Mouse (Mus musculus) heart, postnatal 0 days (tissue): ENCODE data around the gene Zfp704. TPM values are rescaled to one million over a fixed set of nuclear protein-coding genes. Genes with fewer than 3 reads are reported as not detected.
A peak's percentile ranks its signal among the peaks of the same experiment; 100 is the strongest.
"Not testable (repeated sequence)": the region's sequence is repeated elsewhere in the genome, so short reads cannot be mapped to it uniquely, and the experiment has no call there.

ENCODE experiments used
- ATAC-seq: fragments of 200-750 bp; cut with Nextera tagmentation; 2 replicates; pipeline ENCODE4 v1.8.0; 2017; ENCODE audit warnings: low read depth, moderate number of reproducible peaks, moderate library complexity; ENCODE audit not compliant: insufficient read depth
- DNase-seq: peaks from one replicate; pipeline ENCODE4 v3.0.0-alpha.2; 2016; ENCODE audit warnings: low spot score
- H3K27ac ChIP-seq: fragments of 300-500 bp; sonication (generic); 2 replicates; pipeline ENCODE4 v1.5.1; 2014; ENCODE audit warnings: low read depth, mild to moderate bottlenecking
- H3K27me3 ChIP-seq: fragments of 300-500 bp; sonication (generic); 2 replicates; pipeline ENCODE4 v1.6.1; 2014; ENCODE audit warnings: low read length, mixed read lengths; ENCODE audit not compliant: control insufficient read depth, insufficient read depth
- H3K36me3 ChIP-seq: fragments of 300-500 bp; sonication (generic); replicated peaks from 2 replicates; pipeline ENCODE4 v1.6.1; 2014; ENCODE audit warnings: low read length, mixed read lengths; ENCODE audit not compliant: control insufficient read depth, insufficient read depth
- H3K4me1 ChIP-seq: fragments of 300-500 bp; sonication (generic); 2 replicates; pipeline ENCODE4 v1.6.1; 2014; ENCODE audit warnings: antibody characterized with exemption; ENCODE audit not compliant: control insufficient read depth, insufficient read depth
- H3K4me2 ChIP-seq: fragments of 300-500 bp; sonication (generic); 2 replicates; pipeline ENCODE4 v1.6.1; 2014; ENCODE audit warnings: low read depth, mild to moderate bottlenecking, low read length, moderate library complexity
- H3K4me3 ChIP-seq: fragments of 300-500 bp; sonication (generic); 2 replicates; pipeline ENCODE4 v1.5.1; 2014; ENCODE audit warnings: low read depth, low read length
- H3K9ac ChIP-seq: fragments of 300-500 bp; sonication (generic); replicated peaks from 2 replicates; pipeline ENCODE4 v1.6.1; 2014; ENCODE audit warnings: low read depth, low read length, mixed read lengths
- H3K9me3 ChIP-seq: fragments of 300-500 bp; sonication (generic); replicated peaks from 2 replicates; pipeline ENCODE4 v1.6.1; 2016; ENCODE audit warnings: low read length; ENCODE audit not compliant: control insufficient read depth
- CTCF ChIP-seq: IDR thresholded peaks from 2 replicates; pipeline ENCODE4 v1.5.1; 2016; ENCODE audit warnings: antibody characterized with exemption, control low read depth, low read depth
- EP300 ChIP-seq: IDR thresholded peaks from 2 replicates; pipeline ENCODE4 v1.6.1; 2016; ENCODE audit warnings: antibody characterized with exemption, low read depth
- WGBS: fragments of 180-500 bp; shearing (Covaris S2); extraction: QIAGEN DNeasy Blood & Tissue Kit; methylation state at CpG from one replicate; pipeline ENCODE4 v1.1.7; 2014; 5-methylcytosine and 5-hydroxymethylcytosine counted together
- polyA plus RNA-seq: library from polyadenylated mRNA; unstranded; fragments of >200 nt; fragmentation: Nextera tagmentation; extraction: Ambion mirVana; gene quantifications from 2 replicates; pipeline ENCODE4 v1.2.1, GENCODE M21; 2015
- total RNA-seq: library from RNA; depleted of rRNA; stranded (reverse); fragments of >200 nt; gene quantifications from 2 replicates; pipeline ENCODE4 v1.2.3, GENCODE M21; 2014; ENCODE audit warnings: low replicate concordance

Zfp704 gene
- total and polyA plus RNA-seq, 2 experiments from 2014 or later, result 3.5 to 15.8 TPM

DNA sequence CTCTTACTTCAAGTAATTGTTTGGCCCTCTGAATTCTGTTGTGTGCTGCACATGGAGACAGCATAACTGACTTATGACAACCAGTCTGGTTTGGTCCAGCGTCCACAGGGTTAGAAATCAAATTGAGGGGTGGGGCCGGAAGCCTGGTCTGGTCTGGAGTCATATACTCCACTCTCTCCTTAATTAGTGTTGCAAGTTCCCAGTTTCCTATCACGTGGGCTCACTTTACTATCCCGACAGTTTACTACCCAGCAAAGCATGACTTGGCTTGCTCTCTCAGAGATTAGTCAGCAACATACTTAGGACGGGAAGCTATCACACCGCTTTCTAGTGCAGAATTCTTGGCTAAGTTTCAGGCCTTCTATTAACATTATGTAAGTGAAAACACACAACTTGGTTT is 36.3 kb downstream of the Zfp704 start:
- Histone ChIP-seq H3K36me3 (no peaks in the 10 kb centered on the region), H3K9me3 (no peaks in the 10 kb centered on the region), H3K4me2 (no peak overlapping the region), H3K4me3 (no peak overlapping the region), H3K4me1 (peaks cover 19% of the 10 kb centered on the region), H3K27me3 (no peaks in the 10 kb centered on the region), H3K9ac (no peak overlapping the region), H3K27ac (no peak overlapping the region)
- TF ChIP-seq EP300, result peak; percentile 55; the same call in 1 of the 2 replicates
- TF ChIP-seq CTCF, result no peak
- ATAC-seq (peak; percentile 87), DNase-seq (peak; percentile 90)
- 5% methylated on average over 6 of the region's 6 CpGs for WGBS

DNA sequence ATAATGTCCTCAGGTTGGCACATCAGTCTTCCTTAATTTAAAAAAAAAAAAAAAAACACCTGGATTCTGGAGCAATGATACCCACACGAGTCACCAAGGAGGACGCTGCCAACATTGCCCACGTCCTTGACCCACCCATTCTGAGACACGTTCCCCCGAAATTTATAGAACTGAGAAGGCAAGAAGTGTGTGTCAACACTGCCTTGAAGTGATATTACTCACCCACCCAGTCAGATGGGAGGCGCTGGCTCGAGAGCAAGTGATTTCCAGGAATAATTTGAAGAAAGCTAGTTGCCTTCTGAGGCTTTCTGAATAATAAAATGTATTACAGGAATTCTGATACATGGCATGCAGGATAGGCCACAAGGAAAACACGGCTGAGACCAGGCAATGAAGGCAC is 37.6 kb downstream of the Zfp704 start:
- Histone ChIP-seq H3K36me3 (no peaks in the 10 kb centered on the region), H3K9ac (no peak overlapping the region), H3K4me1 (peaks cover 17% of the 10 kb centered on the region), H3K9me3 (no peaks in the 10 kb centered on the region), H3K4me2 (no peak overlapping the region), H3K4me3 (no peak overlapping the region), H3K27me3 (no peaks in the 10 kb centered on the region), H3K27ac (no peak overlapping the region)
- ATAC-seq (no peak), DNase-seq (no peak)
- no peak for TF ChIP-seq CTCF
- TF ChIP-seq EP300, result no peak
- 71% methylated on average over 8 of the region's 8 CpGs for WGBS

DNA sequence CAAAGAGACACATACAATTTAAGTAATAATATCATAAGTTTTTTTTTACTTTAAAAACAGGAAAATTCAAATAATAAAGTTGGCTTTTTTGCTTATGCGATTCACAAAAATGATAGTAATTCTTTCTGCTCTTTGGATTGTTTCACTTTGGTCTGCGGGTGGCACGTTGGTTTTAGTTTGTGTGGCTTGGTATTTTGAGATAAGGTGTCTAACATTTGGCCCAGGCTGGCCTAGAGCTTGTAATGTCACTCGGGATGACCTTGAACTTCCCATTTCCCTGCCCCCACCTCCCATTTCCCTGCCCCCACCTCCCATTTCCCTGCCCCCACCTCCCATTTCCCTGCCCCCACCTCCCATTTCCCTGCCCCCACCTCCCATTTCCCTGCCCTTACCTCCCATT is 39.1 kb downstream of the Zfp704 start:
- no peak overlapping the region for H3K4me2 ChIP-seq
- no peak overlapping the region for H3K4me3 ChIP-seq
- H3K27me3 ChIP-seq, result no peaks in the 10 kb centered on the region
- no peak for ATAC-seq
- no peak overlapping the region for H3K9ac ChIP-seq
- no peak for DNase-seq
- H3K9me3 ChIP-seq, result no peaks in the 10 kb centered on the region
- H3K36me3 ChIP-seq, result no peaks in the 10 kb centered on the region
- no peak overlapping the region for H3K27ac ChIP-seq
- peaks cover 17% of the 10 kb centered on the region for H3K4me1 ChIP-seq
- WGBS, result 60% methylated on average over 4 of the region's 4 CpGs
- TF ChIP-seq CTCF, result no peak
- no peak for TF ChIP-seq EP300

DNA sequence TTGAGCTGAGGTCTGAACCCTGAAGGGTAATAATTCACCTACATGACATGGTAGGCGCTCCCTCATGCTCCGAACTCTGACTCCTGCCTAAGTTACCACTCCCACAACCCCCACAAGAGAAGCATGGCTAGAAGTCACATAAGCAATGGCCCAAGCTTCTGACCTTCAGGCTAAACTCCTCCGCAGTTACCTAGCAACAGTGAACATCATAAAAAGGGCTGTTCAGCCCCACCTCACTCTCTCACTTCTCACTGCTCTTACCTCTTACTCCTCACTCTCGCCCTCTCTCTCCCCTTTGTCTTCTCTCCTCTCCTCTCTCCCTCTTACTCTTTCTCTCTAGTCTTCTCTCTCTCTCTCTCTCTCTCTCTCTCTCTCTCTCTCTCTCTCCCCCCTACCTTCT is 40.2 kb downstream of the Zfp704 start:
- H3K4me2 ChIP-seq, H3K4me3 ChIP-seq, ATAC-seq, H3K27ac ChIP-seq, H3K36me3 ChIP-seq, H3K9me3 ChIP-seq, H3K9ac ChIP-seq, DNase-seq, H3K27me3 ChIP-seq: not testable (repeated sequence)
- peaks cover 17% of the 10 kb centered on the region for H3K4me1 ChIP-seq
- 97% methylated on average over 4 of the region's 4 CpGs for WGBS

DNA sequence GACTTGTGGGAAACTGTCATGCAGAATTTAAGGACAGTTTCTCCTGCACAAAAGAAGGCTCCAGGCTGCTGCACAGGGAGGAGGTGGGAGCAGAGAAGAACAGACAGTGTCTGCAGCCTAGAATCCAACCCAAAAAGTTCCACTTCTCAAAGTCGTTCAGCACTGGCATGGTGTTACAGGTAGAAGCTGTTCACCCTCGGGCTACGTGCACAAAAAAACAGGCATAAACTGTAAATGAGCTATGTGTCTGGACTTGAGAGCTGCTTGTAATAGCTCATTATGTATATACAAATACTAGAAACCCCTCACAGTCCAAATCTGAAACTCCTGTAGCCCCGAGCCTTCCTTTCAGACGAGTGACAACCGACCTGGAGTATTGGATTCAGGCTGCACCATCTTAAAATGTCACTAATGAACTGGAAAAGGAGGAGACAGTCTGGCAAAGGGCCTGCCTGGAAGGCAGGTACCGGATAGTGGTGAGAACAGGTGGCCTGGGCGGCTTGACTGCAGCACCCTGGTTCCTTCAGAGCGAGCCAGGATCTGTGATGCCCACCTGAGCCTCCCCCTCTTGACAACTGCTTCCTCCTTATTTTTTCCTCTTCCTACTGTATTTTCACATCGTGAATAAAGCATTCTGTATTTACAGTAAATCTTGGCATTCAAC is 41.2 kb downstream of the Zfp704 start:
- TF ChIP-seq EP300 (no peak), CTCF (no peak)
- no peaks in the 10 kb centered on the region for H3K27me3 ChIP-seq
- WGBS, result 85% methylated on average over 10 of the region's 10 CpGs
- no peak overlapping the region for H3K4me2 ChIP-seq
- no peak overlapping the region for H3K9ac ChIP-seq
- H3K36me3 ChIP-seq, result no peaks in the 10 kb centered on the region
- H3K4me3 ChIP-seq, result no peak overlapping the region
- H3K4me1 ChIP-seq, result peaks cover 12% of the 10 kb centered on the region; the same call in 1 of the 2 replicates
- H3K27ac ChIP-seq, result no peak overlapping the region
- DNase-seq (no peak), ATAC-seq (no peak)
- H3K9me3 ChIP-seq, result no peaks in the 10 kb centered on the region

DNA sequence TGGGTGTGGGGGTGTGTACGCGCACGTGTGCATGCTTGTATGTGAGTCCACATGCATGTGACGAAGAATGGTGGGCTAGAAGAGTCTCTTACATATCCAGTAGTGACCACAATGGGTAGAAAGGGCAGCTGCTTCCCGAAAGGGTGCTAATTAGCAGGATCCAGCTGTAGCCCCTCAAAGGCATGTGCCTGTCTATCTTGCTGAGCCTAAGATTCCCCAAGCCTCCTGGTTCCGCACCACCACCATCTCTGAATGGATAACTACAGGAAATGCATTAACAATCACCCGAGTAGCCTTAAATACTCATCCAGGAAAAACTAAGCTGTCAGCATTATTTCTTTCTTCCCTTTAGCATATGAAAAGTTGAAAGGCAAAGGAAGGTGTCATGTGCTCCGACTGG is 41.9 kb downstream of the Zfp704 start:
- ATAC-seq, result no peak
- Histone ChIP-seq H3K27ac (no peak overlapping the region), H3K9ac (no peak overlapping the region), H3K9me3 (no peaks in the 10 kb centered on the region), H3K27me3 (no peaks in the 10 kb centered on the region), H3K4me1 (0 out of 2 replicates have a peak, but pooled peaks cover 8% of the 10 kb centered on the region), H3K36me3 (peaks cover 5% of the 10 kb centered on the region; the same call in 1 of the 2 replicates), H3K4me2 (no peak overlapping the region), H3K4me3 (no peak overlapping the region)
- 79% methylated on average over 8 of the region's 8 CpGs for WGBS
- DNase-seq, result no peak
- TF ChIP-seq EP300 (no peak), CTCF (no peak)
